Mouse (Mus musculus): ENCODE measurements at regions not wholly inside any gene's neighbourhood (a gene's known extent, or its start where the extent isn't known, plus 50 kb on each side); places are given as distances from the start of the nearest gene placed in this dataset.
"Not testable (repeated sequence)": the region's sequence is repeated elsewhere in the genome, so short reads cannot be mapped to it uniquely, and the experiment has no call there.

GRCm38 (mm10) chr10:111626009-111626408 lies 119.9 kb downstream of the Phlda1 start:
- no peak for DNase-seq (ENCODE audit: extremely low spot score in 1 of 2, low spot score in 1 of 2)

- DNase-seq (ENCODE audit: extremely low spot score in 1 of 2, low spot score in 1 of 2): no peak
Measured at GRCm38 (mm10) chr10:111636283-111636682, 130.2 kb downstream of the Phlda1 start.

- no peak for DNase-seq (ENCODE audit: extremely low spot score in 1 of 2, low spot score in 1 of 2)
Measured at GRCm38 (mm10) chr10:111637084-111637735, 131.1 kb downstream of the Phlda1 start.

- no peak for DNase-seq (ENCODE audit: extremely low spot score in 1 of 2, low spot score in 1 of 2)
Measured at GRCm38 (mm10) chr10:111639866-111640265, 133.8 kb downstream of the Phlda1 start.

GRCm38 (mm10) chr10:111642683-111643082 lies 136.6 kb downstream of the Phlda1 start:
- DNase-seq (ENCODE audit: extremely low spot score in 1 of 2, low spot score in 1 of 2): no peak

- not testable (repeated sequence) for DNase-seq (ENCODE audit: extremely low spot score in 1 of 2, low spot score in 1 of 2)
Measured at GRCm38 (mm10) chr10:111653773-111654172, 147.7 kb downstream of the Phlda1 start.

GRCm38 (mm10) chr10:111654364-111655226 lies 148.5 kb downstream of the Phlda1 start:
- no peak for DNase-seq (ENCODE audit: extremely low spot score in 1 of 2, low spot score in 1 of 2)

GRCm38 (mm10) chr10:111658828-111659227 lies 152.7 kb downstream of the Phlda1 start:
- no peak for DNase-seq (ENCODE audit: extremely low spot score in 1 of 2, low spot score in 1 of 2)

- no peak for DNase-seq (ENCODE audit: extremely low spot score in 1 of 2, low spot score in 1 of 2)
Measured at GRCm38 (mm10) chr10:111662665-111663064, 156.6 kb downstream of the Phlda1 start.

GRCm38 (mm10) chr10:111665834-111666233 lies 159.7 kb downstream of the Phlda1 start:
- peak; percentile 16 to 23 for DNase-seq (ENCODE audit: extremely low spot score in 1 of 2, low spot score in 1 of 2)

GRCm38 (mm10) chr10:111666963-111667362 lies 160.9 kb downstream of the Phlda1 start:
- DNase-seq (ENCODE audit: extremely low spot score in 1 of 2, low spot score in 1 of 2): no peak

GRCm38 (mm10) chr10:111668639-111669038 lies 162.6 kb downstream of the Phlda1 start:
- DNase-seq (ENCODE audit: extremely low spot score in 1 of 2, low spot score in 1 of 2): no peak

GRCm38 (mm10) chr10:111669658-111670057 lies 163.6 kb downstream of the Phlda1 start:
- DNase-seq (ENCODE audit: extremely low spot score in 1 of 2, low spot score in 1 of 2): no peak

- DNase-seq (ENCODE audit: extremely low spot score in 1 of 2, low spot score in 1 of 2): no peak
Measured at GRCm38 (mm10) chr10:111670666-111671065, 164.6 kb downstream of the Phlda1 start.

GRCm38 (mm10) chr10:111672454-111673316 lies 166.6 kb downstream of the Phlda1 start:
- DNase-seq (ENCODE audit: extremely low spot score in 1 of 2, low spot score in 1 of 2): no peak

- no peak for DNase-seq (ENCODE audit: extremely low spot score in 1 of 2, low spot score in 1 of 2)
Measured at GRCm38 (mm10) chr10:111673317-111673610, 167.2 kb downstream of the Phlda1 start.

GRCm38 (mm10) chr10:111676255-111676654 lies 170.2 kb downstream of the Phlda1 start:
- no peak for DNase-seq (ENCODE audit: extremely low spot score in 1 of 2, low spot score in 1 of 2)

- DNase-seq (ENCODE audit: extremely low spot score in 1 of 2, low spot score in 1 of 2): no peak
Measured at GRCm38 (mm10) chr10:111680919-111681318, 174.8 kb downstream of the Phlda1 start.

- DNase-seq (ENCODE audit: extremely low spot score in 1 of 2, low spot score in 1 of 2): no peak
Measured at GRCm38 (mm10) chr10:111684409-111685346, 178.6 kb downstream of the Phlda1 start.

GRCm38 (mm10) chr10:111686585-111686984 lies 180.5 kb downstream of the Phlda1 start:
- no peak for DNase-seq (ENCODE audit: extremely low spot score in 1 of 2, low spot score in 1 of 2)
